23 mouse cellular contexts compared by ENCODE assay signal in the genomic region with DNA sequence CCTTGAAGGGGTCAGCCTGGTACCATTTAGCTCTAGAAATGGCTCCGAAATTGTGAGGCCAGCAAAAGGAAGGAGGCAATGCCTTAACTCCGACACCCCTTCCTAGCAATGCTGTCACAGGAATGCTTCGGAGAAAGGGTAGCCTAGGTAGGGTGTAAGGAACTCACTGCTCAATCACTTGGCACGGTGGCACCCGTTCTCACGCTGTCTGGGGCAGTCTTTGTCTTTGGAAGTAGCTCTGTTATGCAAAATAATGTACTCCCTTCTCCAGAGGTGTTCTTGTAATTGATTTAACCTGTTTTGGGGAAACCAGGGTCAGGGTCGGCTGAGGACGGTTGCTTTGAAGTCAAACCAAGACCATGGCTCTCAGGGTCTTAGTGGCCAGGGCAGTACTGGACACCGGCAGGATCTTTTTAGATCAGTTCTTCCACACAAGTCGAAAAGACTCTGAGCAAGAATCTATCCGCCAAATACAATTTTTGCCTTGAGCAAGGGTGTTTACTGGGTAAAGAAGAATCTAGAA. TPM values are rescaled to one million over a fixed set of nuclear protein-coding genes. Genes with fewer than 3 reads are reported as not detected.
DNase-seq lines count a peak whose midpoint lies in the region; ATAC-seq and TF ChIP-seq lines count a peak whose summit lies in the region.
"Had no signal": no experiment of that assay in that cellular context is flagged by ENCODE, and none has a peak within 500 bp of the region (broad histone marks: within the 10 kb centered on the region; RNA-seq: fewer than 3 reads in every experiment).

No protein-coding gene starts in this region.

- H3K27me3 ChIP-seq in liver, embryonic 11.5 days (replicated peaks; ENCODE audit: control insufficient read depth, insufficient read depth, low read length): peaks cover 99% of the 10 kb centered on the region
- H3K27me3 ChIP-seq in liver, postnatal 0 days (ENCODE audit: insufficient read depth, low read length): peaks cover 99% of the 10 kb centered on the region
- peaks cover 100% of the 10 kb centered on the region for H3K27me3 ChIP-seq in embryonic facial prominence, embryonic 10.5 days (replicated peaks; ENCODE audit: low read depth, poor library complexity, severe bottlenecking)
- H3K27me3 ChIP-seq in limb, embryonic 12.5 days: peaks cover 97% of the 10 kb centered on the region

- H3K4me3 ChIP-seq in gastrocnemius, adult 2 months: peak overlapping the region; percentile 84
- no peak overlapping the region for H3K4me3 ChIP-seq in liver, embryonic 11.5 days (ENCODE audit: low read depth, low read length)
- H3K4me3 ChIP-seq in liver, postnatal 0 days (ENCODE audit: low read depth, low read length): no peak overlapping the region
- peak overlapping the region; percentile 56 for H3K4me3 ChIP-seq in embryonic facial prominence, embryonic 10.5 days
- H3K4me3 ChIP-seq in limb, embryonic 12.5 days (replicated peaks): peak overlapping the region; percentile 28; the same call in 1 of the 2 replicates
- H3K4me3 ChIP-seq: heart, embryonic 12.5 days had no signal

- peaks cover 11% of the 10 kb centered on the region for H3K4me1 ChIP-seq in liver, embryonic 11.5 days (replicated peaks; ENCODE audit: control insufficient read depth, insufficient read depth, low read length)
- peaks cover 9% of the 10 kb centered on the region for H3K4me1 ChIP-seq in liver, postnatal 0 days (ENCODE audit: insufficient read depth)
- H3K4me1 ChIP-seq in embryonic facial prominence, embryonic 10.5 days: peaks cover 43% of the 10 kb centered on the region
- H3K4me1 ChIP-seq in limb, embryonic 12.5 days (replicated peaks): peaks cover 25% of the 10 kb centered on the region

- no peak for TF ChIP-seq EP300 in liver, postnatal 0 days (IDR thresholded peaks at IDR 0.05; ENCODE audit: low read depth)

- TF ChIP-seq CTCF in gastrocnemius, adult 2 months (IDR thresholded peaks at IDR 0.05): no peak
- no peak for TF ChIP-seq CTCF in liver, postnatal 0 days (IDR thresholded peaks at IDR 0.05; ENCODE audit: low read depth)

- ATAC-seq in liver, embryonic 11.5 days (replicated peaks; ENCODE audit: low FRiP score): no peak
- ATAC-seq in liver, postnatal 0 days: no peak
- ATAC-seq in limb, embryonic 12.5 days (ENCODE audit: insufficient number of reproducible peaks, insufficient read depth, low FRiP score, low TSS enrichment, low read depth): no peak
- ATAC-seq in inflammation-experienced regulatory T-cells, adult 6 months: no peak
- ATAC-seq: forebrain, postnatal 0 days; hindbrain, embryonic 16.5 days had no signal

- peak overlapping the region; percentile 85; the same call in 1 of the 2 replicates for H3K27ac ChIP-seq in gastrocnemius, adult 2 months
- no peak overlapping the region for H3K27ac ChIP-seq in liver, embryonic 11.5 days (ENCODE audit: low read depth, low read length)
- H3K27ac ChIP-seq in liver, postnatal 0 days (ENCODE audit: low read depth): no peak overlapping the region
- no peak overlapping the region for H3K27ac ChIP-seq in embryonic facial prominence, embryonic 10.5 days (replicated peaks)
- no peak overlapping the region for H3K27ac ChIP-seq in limb, embryonic 12.5 days

- no peak overlapping the region for H3K9ac ChIP-seq in liver, embryonic 11.5 days (ENCODE audit: low read depth, low read length)
- no peak overlapping the region for H3K9ac ChIP-seq in liver, postnatal 0 days (replicated peaks)
- no peak overlapping the region for H3K9ac ChIP-seq in limb, embryonic 12.5 days (replicated peaks)
- H3K9ac ChIP-seq: forebrain, postnatal 0 days; heart, embryonic 12.5 days had no signal

- no peak overlapping the region for H3K4me2 ChIP-seq in liver, embryonic 11.5 days
- H3K4me2 ChIP-seq in liver, postnatal 0 days (ENCODE audit: low read depth, low read length): no peak overlapping the region
- H3K4me2 ChIP-seq in limb, embryonic 12.5 days: no peak overlapping the region; the same call in 1 of the 2 replicates
- H3K4me2 ChIP-seq: heart, embryonic 12.5 days had no signal

- no peaks in the 10 kb centered on the region for H3K9me3 ChIP-seq in liver, embryonic 11.5 days (ENCODE audit: control insufficient read depth, low read length)
- no peaks in the 10 kb centered on the region for H3K9me3 ChIP-seq in liver, postnatal 0 days (ENCODE audit: low read length)
- no peaks in the 10 kb centered on the region for H3K9me3 ChIP-seq in embryonic facial prominence, embryonic 10.5 days
- no peaks in the 10 kb centered on the region for H3K9me3 ChIP-seq in limb, embryonic 12.5 days
- H3K9me3 ChIP-seq: heart, embryonic 12.5 days had no signal

- WGBS in liver, embryonic 11.5 days: 6% methylated on average over 11 of the region's 11 CpGs
- 8% methylated on average over 11 of the region's 11 CpGs for WGBS in liver, postnatal 0 days (ENCODE audit: insufficient replicate concordance)
- WGBS in embryonic facial prominence, embryonic 10.5 days: 1% methylated on average over 11 of the region's 11 CpGs
- WGBS in limb, embryonic 12.5 days: 3% methylated on average over 11 of the region's 11 CpGs

- DNase-seq in gastrocnemius, adult 2 months: no peak
- DNase-seq in gastrocnemius, adult 8-10 months (ENCODE audit: low spot score in 2 of 2): no peak
- DNase-seq in liver, embryonic 11.5 days (ENCODE audit: low spot score): peak; percentile 34
- DNase-seq in liver, postnatal 0 days: no peak
- peak; percentile 45 for DNase-seq in embryonic facial prominence, embryonic 10.5 days (ENCODE audit: low spot score)
- no peak for DNase-seq in urinary bladder, postnatal 14 days (ENCODE audit: low spot score)
- DNase-seq: adrenal gland, postnatal 36 days; cerebellum, adult 11-12 months; cerebellum, postnatal 14 days; forebrain, postnatal 0 days; heart, postnatal 14 days; kidney, adult 11 months; liver; lung, adult 2 months; right cerebral cortex, postnatal 4 days; thymus, adult 2 months had no signal

- intact Hi-C loops in gastrocnemius, adult 2 months (cut with DNase I): no loop called here

- H3K36me3 ChIP-seq in liver, embryonic 11.5 days (ENCODE audit: control insufficient read depth, insufficient read depth, low read length): no peaks in the 10 kb centered on the region
- H3K36me3 ChIP-seq in liver, postnatal 0 days (replicated peaks; ENCODE audit: insufficient read depth, low read length): no peaks in the 10 kb centered on the region
- no peaks in the 10 kb centered on the region for H3K36me3 ChIP-seq in embryonic facial prominence, embryonic 10.5 days (replicated peaks)
- no peaks in the 10 kb centered on the region for H3K36me3 ChIP-seq in limb, embryonic 12.5 days
- H3K36me3 ChIP-seq: heart, embryonic 12.5 days had no signal

RNA-seq across cellular contexts. Expression of a gene that starts 3.6 kb away (rescaled TPM):
- total RNA-seq in gastrocnemius, adult 2 months (2021): 10 to 100 TPM; 15.0 to 17.9 TPM
- total RNA-seq in gastrocnemius, adult 8-10 months (2022): 10 to 100 TPM; 15.8 to 18.6 (median 18.4) TPM
- 0.04 and 0.15 TPM in 2 replicates for polyA plus RNA-seq in liver, embryonic 11.5 days (2014; fragmentation: Nextera tagmentation; extraction: Ambion mirVana)
- not detected in 2 replicates for polyA plus RNA-seq in liver, postnatal 0 days (2015; fragmentation: Nextera tagmentation; extraction: Ambion mirVana)
- 0.87 and 1.5 TPM in 2 replicates for polyA plus RNA-seq in embryonic facial prominence, embryonic 10.5 days (2016; fragmentation: Nextera tagmentation; extraction: Ambion mirVana)
- polyA plus RNA-seq in limb, embryonic 12.5 days (2016; fragmentation: Nextera tagmentation; extraction: Ambion mirVana): 2.0 and 2.3 TPM in 2 replicates
- polyA plus RNA-seq in inflammation-experienced regulatory T-cells, adult 6 months (2017; shearing (Covaris generic)): not detected
- total RNA-seq: adrenal gland, postnatal 36 days; megakaryocyte-erythroid progenitor cell, adult 5-6 weeks; MEL had no signal
- polyA plus RNA-seq: heart, embryonic 12.5 days; hindbrain, embryonic 16.5 days; urinary bladder, adult 2 months had no signal

Comparison
In these comparisons a context has a peak if more than half of its experiments do, and no peak if none do; other contexts are left out.
1. DNase-seq: peak in liver, embryonic 11.5 days (single experiment) and embryonic facial prominence, embryonic 10.5 days (single experiment); none in gastrocnemius, adult 2 months (single experiment), gastrocnemius, adult 8-10 months (0 of 2), liver, postnatal 0 days (single experiment) and urinary bladder, postnatal 14 days (single experiment).
2. H3K4me3 ChIP-seq: peak in gastrocnemius, adult 2 months (single experiment), embryonic facial prominence, embryonic 10.5 days (single experiment) and limb, embryonic 12.5 days (single experiment); none in liver, embryonic 11.5 days (single experiment) and liver, postnatal 0 days (single experiment).